Mouse (Mus musculus) MEL (cell line): ENCODE measurements around the gene Sept12.

Experiments used
- BHLHE40 ChIP-seq: IDR thresholded peaks from 2 replicates; pipeline ENCODE4 v1.6.1; 2012; ENCODE audit warnings: low read depth, mild to moderate bottlenecking, inconsistent platforms, low read length, improper control_type of control experiment, borderline replicate concordance
- MEF2A ChIP-seq: IDR thresholded peaks from 2 replicates; pipeline ENCODE4 v1.6.1; 2014; ENCODE audit warnings: low read depth, mild to moderate bottlenecking, inconsistent platforms, low read length, improper control_type of control experiment; ENCODE audit not compliant: poor library complexity, insufficient replicate concordance, severe bottlenecking; ENCODE audit errors: extremely low read depth

- TF ChIP-seq BHLHE40 (no peak), MEF2A (no peak)
Measured at GRCm38 (mm10) chr16:5035591-5035990, 37.9 kb upstream of the Sept12 start.
